Mouse (Mus musculus) cerebellum, postnatal 4 days (tissue): ENCODE results near the gene Mre11a.
A peak's percentile ranks its signal among the peaks of the same experiment; 100 is the strongest.

Experiments
- DNase-seq, 2 experiments: peaks; one replicate each; pipeline ENCODE4 v3.0.0; 2022; ENCODE audit warnings: low spot score in 2 of 2, mixed read lengths in 1 of 2

Gene Mre11a

GRCm38 (mm10) chr9:14784039-14785002, at the start of gene Mre11a, which contains the start of gene Ankrd49:
Gene Mre11a (plus strand): TSS chr9:14784654.
Gene Ankrd49 (minus strand): TSS chr9:14784856.
- DNase-seq, result peak; percentile 75 to 88

- no peak for DNase-seq
Measured at GRCm38 (mm10) chr9:14739498-14740150, 44.8 kb upstream of the Mre11a start.

GRCm38 (mm10) chr9:14740151-14740924, 44.1 kb upstream of the Mre11a start, which contains the start of gene Piwil4:
Gene Piwil4 (minus strand): TSS chr9:14740733.
- DNase-seq, result no peak

GRCm38 (mm10) chr9:14750901-14751502, 33.5 kb upstream of the Mre11a start:
- DNase-seq, result peak in 1 of 2 experiments; percentile 4

GRCm38 (mm10) chr9:14751503-14752000, 32.9 kb upstream of the Mre11a start:
- peak in 1 of 2 experiments; percentile 16 for DNase-seq

GRCm38 (mm10) chr9:14752001-14752522, 32.4 kb upstream of the Mre11a start, which contains the start of gene Fut4:
Gene Fut4 (minus strand): TSS chr9:14752393.
- peak in 1 of 2 experiments; percentile 24 for DNase-seq

GRCm38 (mm10) chr9:14753947-14754346, 30.5 kb upstream of the Mre11a start:
- DNase-seq, result no peak

GRCm38 (mm10) chr9:14754469-14754868, 30.0 kb upstream of the Mre11a start:
- no peak for DNase-seq

GRCm38 (mm10) chr9:14758590-14758989, 25.9 kb upstream of the Mre11a start:
- DNase-seq, result no peak

- no peak for DNase-seq
Measured at GRCm38 (mm10) chr9:14759261-14759660, 25.2 kb upstream of the Mre11a start.

GRCm38 (mm10) chr9:14764765-14765164, 19.7 kb upstream of the Mre11a start:
- peak in 1 of 2 experiments; percentile 52 for DNase-seq

GRCm38 (mm10) chr9:14769811-14770210, 14.6 kb upstream of the Mre11a start:
- no peak for DNase-seq

GRCm38 (mm10) chr9:14770803-14771471, 13.5 kb upstream of the Mre11a start, which contains the start of gene 1700012B09Rik:
Gene 1700012B09Rik (minus strand): TSS chr9:14771030.
- DNase-seq, result no peak

- DNase-seq, result no peak
Measured at GRCm38 (mm10) chr9:14772074-14772473, 12.4 kb upstream of the Mre11a start.

GRCm38 (mm10) chr9:14773813-14774212, 10.6 kb upstream of the Mre11a start:
- DNase-seq, result no peak

- no peak for DNase-seq
Measured at GRCm38 (mm10) chr9:14778341-14778740, 6.1 kb upstream of the Mre11a start.

GRCm38 (mm10) chr9:14787356-14787755, 2.9 kb downstream of the Mre11a start:
- DNase-seq, result no peak

GRCm38 (mm10) chr9:14805714-14806113, 21.3 kb downstream of the Mre11a start:
- DNase-seq, result no peak

GRCm38 (mm10) chr9:14806786-14807185, 22.3 kb downstream of the Mre11a start:
- no peak for DNase-seq

- no peak for DNase-seq
Measured at GRCm38 (mm10) chr9:14810111-14810510, 25.7 kb downstream of the Mre11a start.
